ENCODE assay signal across 13 mouse cellular contexts in genomic region chr2:169431516-169431915, GRCm38 (mm10).
"Had no signal": no experiment of that assay in that cellular context is flagged by ENCODE, and none has a peak within 500 bp of the region (broad histone marks: within the 10 kb centered on the region; RNA-seq: fewer than 3 reads in every experiment).

No protein-coding gene starts in this region.

- H3K4me3 ChIP-seq: limb, embryonic 12.5 days; liver, embryonic 13.5 days; lung, embryonic 15.5 days; midbrain, embryonic 12.5 days; neural tube, embryonic 13.5 days; stomach, embryonic 15.5 days had no signal

- H3K4me1 ChIP-seq: liver, embryonic 13.5 days; lung, embryonic 15.5 days; megakaryocyte, embryonic 14.5 days; midbrain, embryonic 12.5 days; stomach, embryonic 15.5 days had no signal

- DNase-seq: kidney, postnatal 10 days; liver; liver, embryonic 13.5 days; liver, postnatal 0 days; lung, postnatal 14 days; retina, postnatal 1 day had no signal

- H3K27ac ChIP-seq: limb, embryonic 12.5 days; liver, embryonic 13.5 days; lung, embryonic 15.5 days; macrophage; midbrain, embryonic 12.5 days; neural tube, embryonic 13.5 days; stomach, embryonic 15.5 days had no signal

- H3K9me3 ChIP-seq: lung, embryonic 15.5 days; midbrain, embryonic 12.5 days; neural tube, embryonic 13.5 days; stomach, embryonic 15.5 days had no signal

- H3K27me3 ChIP-seq: limb, embryonic 12.5 days; liver, embryonic 13.5 days; lung, embryonic 15.5 days; megakaryocyte, embryonic 14.5 days; midbrain, embryonic 12.5 days; neural tube, embryonic 13.5 days; stomach, embryonic 15.5 days had no signal

- H3K9ac ChIP-seq: limb, embryonic 12.5 days; liver, embryonic 13.5 days; liver, postnatal 0 days; lung, embryonic 15.5 days; midbrain, embryonic 12.5 days; neural tube, embryonic 13.5 days; stomach, embryonic 15.5 days had no signal

- H3K36me3 ChIP-seq: limb, embryonic 12.5 days; liver, embryonic 13.5 days; lung, embryonic 15.5 days; midbrain, embryonic 12.5 days; neural tube, embryonic 13.5 days; stomach, embryonic 15.5 days had no signal
